In the genomic region with DNA sequence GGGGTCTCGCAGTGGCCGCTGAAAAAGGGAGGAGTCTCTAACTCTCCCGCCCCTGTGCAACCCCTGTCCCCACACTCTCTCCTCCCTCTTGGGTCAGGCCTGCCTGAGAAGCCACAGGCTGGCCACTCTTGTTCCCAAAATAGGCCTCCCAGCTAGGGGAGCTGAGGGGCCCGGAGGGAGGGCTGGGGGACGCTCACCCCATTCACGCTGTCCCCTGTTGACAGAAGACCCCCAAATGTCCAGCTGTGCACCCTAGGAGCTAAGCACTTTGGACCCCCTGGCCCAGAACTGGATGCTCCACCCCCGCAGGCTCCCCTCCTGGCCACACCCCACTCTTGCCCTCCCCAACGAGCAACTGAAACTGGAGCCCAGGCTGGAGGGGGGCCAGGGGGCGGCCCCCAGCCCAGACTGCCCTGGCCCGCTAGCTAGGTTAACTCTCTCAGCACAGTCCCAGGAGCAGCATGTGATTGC, we compare ENCODE assay signal across 9 mouse cellular contexts. TPM values are rescaled to one million over a fixed set of nuclear protein-coding genes. Genes with fewer than 3 reads are reported as not detected.
DNase-seq lines count a peak whose midpoint lies in the region; ATAC-seq lines count a peak whose summit lies in the region.
"Had no signal": no experiment of that assay in that cellular context is flagged by ENCODE, and none has a peak within 500 bp of the region (broad histone marks: within the 10 kb centered on the region; RNA-seq: fewer than 3 reads in every experiment).

No protein-coding gene starts in this region.

- peak; percentile 13 for DNase-seq in midbrain, embryonic 14.5 days
- peak; percentile 92 for DNase-seq in embryonic facial prominence, embryonic 14.5 days (ENCODE audit: low spot score)
- peak; percentile 93 for DNase-seq in heart, postnatal 4 days
- no peak for DNase-seq in natural killer cell, adult 2 months (ENCODE audit: low spot score in 2 of 2)
- DNase-seq in thymus, postnatal 4 days: no peak

- peaks cover 38% of the 10 kb centered on the region for H3K27me3 ChIP-seq in midbrain, embryonic 14.5 days (ENCODE audit: control insufficient read depth, insufficient read depth, low read length)
- peaks cover 40% of the 10 kb centered on the region for H3K27me3 ChIP-seq in midbrain, embryonic 15.5 days (replicated peaks)
- H3K27me3 ChIP-seq in embryonic facial prominence, embryonic 14.5 days (replicated peaks; ENCODE audit: control insufficient read depth, insufficient read depth, low read length): peaks cover 36% of the 10 kb centered on the region
- H3K27me3 ChIP-seq in limb, embryonic 13.5 days: peaks cover 46% of the 10 kb centered on the region
- peaks cover 44% of the 10 kb centered on the region for H3K27me3 ChIP-seq in neural tube, embryonic 12.5 days (replicated peaks)

- H3K9ac ChIP-seq in midbrain, embryonic 14.5 days (replicated peaks; ENCODE audit: low read length): no peak overlapping the region
- H3K9ac ChIP-seq in midbrain, embryonic 15.5 days: no peak overlapping the region
- H3K9ac ChIP-seq in embryonic facial prominence, embryonic 14.5 days (ENCODE audit: low read depth, low read length): peak overlapping the region; percentile 53
- H3K9ac ChIP-seq in limb, embryonic 13.5 days: peak overlapping the region; percentile 46; the same call in 1 of the 2 replicates
- H3K9ac ChIP-seq in neural tube, embryonic 12.5 days: no peak overlapping the region; the same call in 1 of the 2 replicates

- ATAC-seq in midbrain, embryonic 14.5 days (ENCODE audit: low FRiP score, low TSS enrichment): no peak
- no peak for ATAC-seq in midbrain, embryonic 15.5 days (replicated peaks)
- peak; percentile 87 for ATAC-seq in embryonic facial prominence, embryonic 14.5 days (ENCODE audit: low read depth)
- ATAC-seq in limb, embryonic 13.5 days (ENCODE audit: low FRiP score, low read depth): peak; percentile 85
- no peak for ATAC-seq in neural tube, embryonic 12.5 days (ENCODE audit: low FRiP score, low read depth)

- peaks cover 13% of the 10 kb centered on the region for H3K4me1 ChIP-seq in midbrain, embryonic 14.5 days (ENCODE audit: control insufficient read depth, insufficient read depth, low read length)
- peaks cover 28% of the 10 kb centered on the region for H3K4me1 ChIP-seq in midbrain, embryonic 15.5 days
- H3K4me1 ChIP-seq in embryonic facial prominence, embryonic 14.5 days (ENCODE audit: control insufficient read depth, insufficient read depth, low read length): peaks cover 45% of the 10 kb centered on the region
- peaks cover 51% of the 10 kb centered on the region for H3K4me1 ChIP-seq in limb, embryonic 13.5 days
- H3K4me1 ChIP-seq in neural tube, embryonic 12.5 days: peaks cover 39% of the 10 kb centered on the region

- 2% methylated on average over 10 of the region's 10 CpGs for WGBS in midbrain, embryonic 14.5 days
- 7% methylated on average over 9 of the region's 10 CpGs for WGBS in midbrain, embryonic 15.5 days
- 3% methylated on average over 8 of the region's 10 CpGs for WGBS in embryonic facial prominence, embryonic 14.5 days
- 6% methylated on average over 10 of the region's 10 CpGs for WGBS in limb, embryonic 13.5 days
- 9% methylated on average over 10 of the region's 10 CpGs for WGBS in neural tube, embryonic 12.5 days

- no peak overlapping the region for H3K4me3 ChIP-seq in midbrain, embryonic 14.5 days (replicated peaks; ENCODE audit: low read depth, low read length)
- no peak overlapping the region for H3K4me3 ChIP-seq in midbrain, embryonic 15.5 days
- H3K4me3 ChIP-seq in embryonic facial prominence, embryonic 14.5 days (ENCODE audit: low read depth, low read length): peak overlapping the region; percentile 33
- H3K4me3 ChIP-seq in limb, embryonic 13.5 days: peak overlapping the region; percentile 29
- H3K4me3 ChIP-seq in neural tube, embryonic 12.5 days: no peak overlapping the region

- no peak overlapping the region for H3K27ac ChIP-seq in midbrain, embryonic 14.5 days (replicated peaks; ENCODE audit: low read depth, low read length)
- H3K27ac ChIP-seq in midbrain, embryonic 15.5 days: no peak overlapping the region
- peak overlapping the region; percentile 33; the same call in 1 of the 2 replicates for H3K27ac ChIP-seq in embryonic facial prominence, embryonic 14.5 days (replicated peaks; ENCODE audit: low read depth, low read length)
- peak overlapping the region; percentile 63 for H3K27ac ChIP-seq in limb, embryonic 13.5 days
- H3K27ac ChIP-seq in neural tube, embryonic 12.5 days: no peak overlapping the region
- H3K27ac ChIP-seq: macrophage had no signal

- no peak overlapping the region for H3K4me2 ChIP-seq in midbrain, embryonic 14.5 days (ENCODE audit: low read length)
- no peak overlapping the region for H3K4me2 ChIP-seq in midbrain, embryonic 15.5 days
- H3K4me2 ChIP-seq in embryonic facial prominence, embryonic 14.5 days (ENCODE audit: low read depth, low read length): peak overlapping the region; percentile 54
- H3K4me2 ChIP-seq in limb, embryonic 13.5 days (replicated peaks): peak overlapping the region; percentile 60
- H3K4me2 ChIP-seq in neural tube, embryonic 12.5 days (replicated peaks): peak overlapping the region; percentile 28; the same call in 1 of the 2 replicates

- H3K36me3 ChIP-seq in midbrain, embryonic 14.5 days (ENCODE audit: control insufficient read depth, insufficient read depth, low read length): no peaks in the 10 kb centered on the region
- no peaks in the 10 kb centered on the region for H3K36me3 ChIP-seq in midbrain, embryonic 15.5 days (replicated peaks)
- H3K36me3 ChIP-seq in embryonic facial prominence, embryonic 14.5 days (ENCODE audit: control insufficient read depth, insufficient read depth, low read length): no peaks in the 10 kb centered on the region
- no peaks in the 10 kb centered on the region for H3K36me3 ChIP-seq in limb, embryonic 13.5 days
- H3K36me3 ChIP-seq in neural tube, embryonic 12.5 days: no peaks in the 10 kb centered on the region

- H3K9me3 ChIP-seq in midbrain, embryonic 14.5 days (ENCODE audit: control insufficient read depth, low read length): no peaks in the 10 kb centered on the region
- no peaks in the 10 kb centered on the region for H3K9me3 ChIP-seq in midbrain, embryonic 15.5 days
- H3K9me3 ChIP-seq in embryonic facial prominence, embryonic 14.5 days (ENCODE audit: control insufficient read depth, low read length): no peaks in the 10 kb centered on the region
- no peaks in the 10 kb centered on the region for H3K9me3 ChIP-seq in limb, embryonic 13.5 days
- no peaks in the 10 kb centered on the region for H3K9me3 ChIP-seq in neural tube, embryonic 12.5 days

RNA-seq across cellular contexts. Expression of gene Fxyd1, which starts 1.6 kb away (rescaled TPM):
- polyA plus RNA-seq in midbrain, embryonic 14.5 days (2014; fragmentation: Nextera tagmentation; extraction: Ambion mirVana): 2.8 and 9.0 TPM in 2 replicates
- 13.2 and 15.5 TPM in 2 replicates for polyA plus RNA-seq in midbrain, embryonic 15.5 days (2015; fragmentation: Nextera tagmentation; extraction: Ambion mirVana)
- polyA plus RNA-seq in embryonic facial prominence, embryonic 14.5 days (2014; fragmentation: Nextera tagmentation; extraction: Ambion mirVana): 113 and 135 TPM in 2 replicates
- 100 to 1,000 TPM; 646 to 728 TPM for total RNA-seq in heart, postnatal 4 days (2021)
- polyA plus RNA-seq in limb, embryonic 13.5 days (2015; fragmentation: Nextera tagmentation; extraction: Ambion mirVana): 61.7 and 71.2 TPM in 2 replicates
- polyA plus RNA-seq in neural tube, embryonic 12.5 days (2016; fragmentation: Nextera tagmentation; extraction: Ambion mirVana): 24.1 and 26.5 TPM in 2 replicates
- polyA plus RNA-seq: macrophage had no signal

RNA-seq across cellular contexts. Expression of gene Lgi4, which starts 3.8 kb away (rescaled TPM):
- 0.16 and 0.17 TPM in 2 replicates for polyA plus RNA-seq in midbrain, embryonic 14.5 days (2014; fragmentation: Nextera tagmentation; extraction: Ambion mirVana)
- 0.19 and 0.22 TPM in 2 replicates for polyA plus RNA-seq in midbrain, embryonic 15.5 days (2015; fragmentation: Nextera tagmentation; extraction: Ambion mirVana)
- 0.86 and 1.6 TPM in 2 replicates for polyA plus RNA-seq in embryonic facial prominence, embryonic 14.5 days (2014; fragmentation: Nextera tagmentation; extraction: Ambion mirVana)
- total RNA-seq in heart, postnatal 4 days (2021): 1 to 10 TPM in 1 of 2 experiments, under 1 TPM in 1; 0.95 to 1.4 TPM
- 0.59 and 0.67 TPM in 2 replicates for polyA plus RNA-seq in limb, embryonic 13.5 days (2015; fragmentation: Nextera tagmentation; extraction: Ambion mirVana)
- 4.7 and 6.1 TPM in 2 replicates for polyA plus RNA-seq in neural tube, embryonic 12.5 days (2016; fragmentation: Nextera tagmentation; extraction: Ambion mirVana)

RNA-seq across cellular contexts. Expression of gene Fxyd7, which starts 4.1 kb away (rescaled TPM):
- 99.9 and 159 TPM in 2 replicates for polyA plus RNA-seq in midbrain, embryonic 14.5 days (2014; fragmentation: Nextera tagmentation; extraction: Ambion mirVana)
- polyA plus RNA-seq in midbrain, embryonic 15.5 days (2015; fragmentation: Nextera tagmentation; extraction: Ambion mirVana): 174 and 186 TPM in 2 replicates
- 37.0 and 40.9 TPM in 2 replicates for polyA plus RNA-seq in embryonic facial prominence, embryonic 14.5 days (2014; fragmentation: Nextera tagmentation; extraction: Ambion mirVana)
- 1 to 10 TPM in 1 of 2 experiments, under 1 TPM in 1; 0.98 to 2.4 TPM for total RNA-seq in heart, postnatal 4 days (2021)
- 20.0 and 21.3 TPM in 2 replicates for polyA plus RNA-seq in limb, embryonic 13.5 days (2015; fragmentation: Nextera tagmentation; extraction: Ambion mirVana)
- polyA plus RNA-seq in neural tube, embryonic 12.5 days (2016; fragmentation: Nextera tagmentation; extraction: Ambion mirVana): 64.5 and 79.5 TPM in 2 replicates
- polyA plus RNA-seq: macrophage had no signal

RNA-seq across cellular contexts. Expression of gene Fxyd5, which starts 13.1 kb away (rescaled TPM):
- polyA plus RNA-seq in midbrain, embryonic 14.5 days (2014; fragmentation: Nextera tagmentation; extraction: Ambion mirVana): 7.9 and 10.8 TPM in 2 replicates
- polyA plus RNA-seq in midbrain, embryonic 15.5 days (2015; fragmentation: Nextera tagmentation; extraction: Ambion mirVana): 24.8 and 26.8 TPM in 2 replicates
- 57.0 and 64.6 TPM in 2 replicates for polyA plus RNA-seq in embryonic facial prominence, embryonic 14.5 days (2014; fragmentation: Nextera tagmentation; extraction: Ambion mirVana)
- total RNA-seq in heart, postnatal 4 days (2021): 10 to 100 TPM; 28.9 to 31.7 TPM
- polyA plus RNA-seq in limb, embryonic 13.5 days (2015; fragmentation: Nextera tagmentation; extraction: Ambion mirVana): 17.1 and 18.3 TPM in 2 replicates
- 12.5 and 15.4 TPM in 2 replicates for polyA plus RNA-seq in neural tube, embryonic 12.5 days (2016; fragmentation: Nextera tagmentation; extraction: Ambion mirVana)

RNA-seq across cellular contexts. Expression of gene Fxyd3, which starts 21.1 kb away (rescaled TPM):
- polyA plus RNA-seq in midbrain, embryonic 14.5 days (2014; fragmentation: Nextera tagmentation; extraction: Ambion mirVana): not detected in 2 replicates
- polyA plus RNA-seq in midbrain, embryonic 15.5 days (2015; fragmentation: Nextera tagmentation; extraction: Ambion mirVana): not detected in 2 replicates
- 48.8 and 71.7 TPM in 2 replicates for polyA plus RNA-seq in embryonic facial prominence, embryonic 14.5 days (2014; fragmentation: Nextera tagmentation; extraction: Ambion mirVana)
- total RNA-seq in heart, postnatal 4 days (2021): 1 to 10 TPM; 2.0 to 3.5 TPM
- polyA plus RNA-seq in limb, embryonic 13.5 days (2015; fragmentation: Nextera tagmentation; extraction: Ambion mirVana): 32.9 and 34.8 TPM in 2 replicates
- 7.1 and 7.8 TPM in 2 replicates for polyA plus RNA-seq in neural tube, embryonic 12.5 days (2016; fragmentation: Nextera tagmentation; extraction: Ambion mirVana)
- polyA plus RNA-seq: macrophage had no signal

Comparison
In these comparisons a context has a peak if more than half of its experiments do, and no peak if none do; other contexts are left out.
1. ATAC-seq: peak in embryonic facial prominence, embryonic 14.5 days (single experiment) and limb, embryonic 13.5 days (single experiment); none in midbrain, embryonic 14.5 days (single experiment), midbrain, embryonic 15.5 days (single experiment) and neural tube, embryonic 12.5 days (single experiment).
2. DNase-seq: peak in midbrain, embryonic 14.5 days (single experiment), embryonic facial prominence, embryonic 14.5 days (single experiment) and heart, postnatal 4 days (single experiment); none in natural killer cell, adult 2 months (0 of 2) and thymus, postnatal 4 days (single experiment).
3. H3K27ac ChIP-seq: peak in embryonic facial prominence, embryonic 14.5 days (single experiment) and limb, embryonic 13.5 days (single experiment); none in midbrain, embryonic 14.5 days (single experiment), midbrain, embryonic 15.5 days (single experiment) and neural tube, embryonic 12.5 days (single experiment).
4. H3K4me2 ChIP-seq: peak in embryonic facial prominence, embryonic 14.5 days (single experiment), limb, embryonic 13.5 days (single experiment) and neural tube, embryonic 12.5 days (single experiment); none in midbrain, embryonic 14.5 days (single experiment) and midbrain, embryonic 15.5 days (single experiment).
5. H3K4me3 ChIP-seq: peak in embryonic facial prominence, embryonic 14.5 days (single experiment) and limb, embryonic 13.5 days (single experiment); none in midbrain, embryonic 14.5 days (single experiment), midbrain, embryonic 15.5 days (single experiment) and neural tube, embryonic 12.5 days (single experiment).
6. H3K9ac ChIP-seq: peak in embryonic facial prominence, embryonic 14.5 days (single experiment) and limb, embryonic 13.5 days (single experiment); none in midbrain, embryonic 14.5 days (single experiment), midbrain, embryonic 15.5 days (single experiment) and neural tube, embryonic 12.5 days (single experiment).